Mouse (Mus musculus): ENCODE data around the gene Patz1. TPM values are rescaled to one million over a fixed set of nuclear protein-coding genes. Genes with fewer than 3 reads are reported as not detected.

Gene Patz1
- polyA plus RNA-seq, 1 experiment from 2014 or later, result 47.6 TPM

DNA sequence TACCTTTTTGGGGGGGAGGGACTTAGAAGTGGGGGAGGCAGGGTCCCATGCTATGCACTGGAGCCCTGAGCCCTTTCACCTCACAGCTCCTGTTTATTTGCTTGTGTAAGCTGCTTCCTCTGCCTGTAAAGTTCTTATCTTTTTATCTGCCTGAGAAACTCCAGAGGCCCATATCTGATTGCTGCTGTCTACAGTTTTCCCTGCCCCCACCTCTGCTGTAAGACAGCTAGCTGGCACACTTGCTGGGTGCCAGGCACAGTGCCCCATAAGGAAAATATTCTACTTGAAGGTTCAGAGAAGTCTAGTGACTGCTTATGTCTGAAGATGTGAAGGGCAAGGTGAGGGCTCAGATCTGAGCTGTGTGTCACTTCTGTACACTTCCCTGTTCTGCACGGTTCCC is 24.6 kb downstream of the Patz1 start:
- ATAC-seq (ENCODE audit: low FRiP score) (no peak), DNase-seq (ENCODE audit: low spot score) (no peak)
- Histone ChIP-seq H3K4me1 (replicated peaks; ENCODE audit: control insufficient read depth, insufficient read depth, low read length) (no peaks in the 10 kb centered on the region), H3K9ac (no peak overlapping the region), H3K4me3 (replicated peaks; ENCODE audit: low read length) (no peak overlapping the region), H3K36me3 (replicated peaks; ENCODE audit: control insufficient read depth, insufficient read depth) (peaks cover 39% of the 10 kb centered on the region), H3K9me3 (ENCODE audit: control insufficient read depth, low read length) (no peaks in the 10 kb centered on the region), H3K27ac (no peak overlapping the region), H3K27me3 (ENCODE audit: control insufficient read depth, insufficient read depth, low read length) (no peaks in the 10 kb centered on the region), H3K4me2 (replicated peaks) (no peak overlapping the region)
- 100% methylated on average over 1 of the region's 1 CpGs for WGBS

DNA sequence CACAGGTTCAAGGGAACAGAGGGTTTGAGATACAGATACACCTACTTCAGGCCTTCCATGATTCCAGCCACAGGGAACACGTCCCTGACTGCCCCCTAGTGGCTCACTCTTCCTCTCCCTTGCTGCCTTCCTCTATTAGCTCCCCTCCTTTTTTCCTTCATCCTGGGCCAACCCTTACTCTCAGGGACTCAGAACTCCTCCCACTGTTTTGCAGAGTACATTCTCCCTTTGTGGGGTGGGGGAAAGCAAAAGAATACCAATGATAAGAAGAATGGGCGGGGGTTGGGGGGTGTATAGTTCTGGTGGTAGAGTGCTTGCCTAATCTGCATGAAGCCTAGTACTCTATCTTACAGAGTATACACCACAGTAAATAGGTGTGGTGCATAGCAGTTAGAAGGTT is 25.5 kb downstream of the Patz1 start:
- H3K36me3 ChIP-seq (replicated peaks; ENCODE audit: control insufficient read depth, insufficient read depth), result peaks cover 30% of the 10 kb centered on the region
- no peak overlapping the region for H3K4me2 ChIP-seq (replicated peaks)
- H3K4me1 ChIP-seq (replicated peaks; ENCODE audit: control insufficient read depth, insufficient read depth, low read length), result no peaks in the 10 kb centered on the region
- no peak overlapping the region for H3K9ac ChIP-seq
- H3K27me3 ChIP-seq (ENCODE audit: control insufficient read depth, insufficient read depth, low read length), result no peaks in the 10 kb centered on the region
- no peak overlapping the region for H3K27ac ChIP-seq
- 21% methylated on average over 2 of the region's 2 CpGs for WGBS
- DNase-seq (ENCODE audit: low spot score) (no peak), ATAC-seq (ENCODE audit: low FRiP score) (peak; percentile 56; the same call in 1 of the 2 replicates)
- no peaks in the 10 kb centered on the region for H3K9me3 ChIP-seq (ENCODE audit: control insufficient read depth, low read length)
- no peak overlapping the region for H3K4me3 ChIP-seq (replicated peaks; ENCODE audit: low read length)

DNA sequence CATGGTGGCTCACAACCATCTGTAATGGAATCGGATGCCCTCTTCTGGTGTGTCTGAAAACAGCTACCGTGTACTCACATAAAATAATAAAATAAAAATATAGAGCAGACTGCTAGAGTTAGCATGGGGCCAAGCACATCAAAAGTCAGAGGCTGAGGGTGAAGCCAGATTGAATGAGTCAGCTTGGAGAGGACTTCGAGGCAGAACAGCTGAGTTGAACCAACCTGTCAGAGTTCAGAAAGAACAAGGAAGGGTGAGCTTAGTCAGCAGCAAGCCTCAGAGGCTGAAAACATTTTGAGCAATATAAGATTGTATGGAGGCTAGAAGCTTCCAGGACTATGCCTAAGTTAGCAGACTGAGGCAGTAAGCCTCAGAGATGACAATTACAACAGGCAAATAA is 29.6 kb downstream of the Patz1 start:
- DNase-seq (ENCODE audit: low spot score) (no peak), ATAC-seq (ENCODE audit: low FRiP score) (no peak)
- Histone ChIP-seq H3K4me2 (replicated peaks) (no peak overlapping the region), H3K36me3 (replicated peaks; ENCODE audit: control insufficient read depth, insufficient read depth) (no peaks in the 10 kb centered on the region; the same call in none of the 2 replicates), H3K4me3 (replicated peaks; ENCODE audit: low read length) (no peak overlapping the region), H3K9me3 (ENCODE audit: control insufficient read depth, low read length) (no peaks in the 10 kb centered on the region), H3K4me1 (replicated peaks; ENCODE audit: control insufficient read depth, insufficient read depth, low read length) (no peaks in the 10 kb centered on the region), H3K9ac (no peak overlapping the region), H3K27me3 (ENCODE audit: control insufficient read depth, insufficient read depth, low read length) (no peaks in the 10 kb centered on the region), H3K27ac (no peak overlapping the region)
- 91% methylated on average over 3 of the region's 3 CpGs for WGBS

DNA sequence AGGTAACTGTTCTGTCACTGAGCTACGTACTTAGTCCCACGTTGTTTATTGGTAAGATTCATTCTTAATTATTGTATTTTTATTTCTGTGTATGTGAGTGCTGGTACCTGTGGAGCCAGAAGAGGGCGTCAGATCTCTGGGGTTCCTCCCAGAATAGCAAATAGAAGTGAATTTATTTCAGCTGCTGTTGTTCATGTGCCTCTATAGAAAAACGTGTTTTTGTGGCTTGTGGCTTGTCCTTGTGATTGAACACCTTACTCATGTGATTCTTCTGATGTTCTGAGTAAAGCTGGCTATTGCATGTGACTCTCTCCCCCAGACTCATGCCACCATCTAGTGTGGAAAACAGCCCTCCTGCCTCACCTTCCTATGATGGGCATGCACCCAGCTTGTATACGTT is 39.6 kb downstream of the Patz1 start:
- H3K27me3 ChIP-seq (ENCODE audit: control insufficient read depth, insufficient read depth, low read length), result no peaks in the 10 kb centered on the region; the same call in 1 of the 2 replicates
- H3K27ac ChIP-seq, result no peak overlapping the region
- peaks cover under 1% of the 10 kb centered on the region; the same call in 1 of the 2 replicates for H3K36me3 ChIP-seq (replicated peaks; ENCODE audit: control insufficient read depth, insufficient read depth)
- no peak overlapping the region for H3K9ac ChIP-seq
- ATAC-seq (ENCODE audit: low FRiP score) (no peak), DNase-seq (ENCODE audit: low spot score) (no peak)
- 80% methylated on average over 5 of the region's 5 CpGs for WGBS
- H3K4me2 ChIP-seq (replicated peaks), result no peak overlapping the region
- H3K4me3 ChIP-seq (replicated peaks; ENCODE audit: low read length), result no peak overlapping the region
- H3K9me3 ChIP-seq (ENCODE audit: control insufficient read depth, low read length), result no peaks in the 10 kb centered on the region
- H3K4me1 ChIP-seq (replicated peaks; ENCODE audit: control insufficient read depth, insufficient read depth, low read length), result peaks cover 12% of the 10 kb centered on the region

DNA sequence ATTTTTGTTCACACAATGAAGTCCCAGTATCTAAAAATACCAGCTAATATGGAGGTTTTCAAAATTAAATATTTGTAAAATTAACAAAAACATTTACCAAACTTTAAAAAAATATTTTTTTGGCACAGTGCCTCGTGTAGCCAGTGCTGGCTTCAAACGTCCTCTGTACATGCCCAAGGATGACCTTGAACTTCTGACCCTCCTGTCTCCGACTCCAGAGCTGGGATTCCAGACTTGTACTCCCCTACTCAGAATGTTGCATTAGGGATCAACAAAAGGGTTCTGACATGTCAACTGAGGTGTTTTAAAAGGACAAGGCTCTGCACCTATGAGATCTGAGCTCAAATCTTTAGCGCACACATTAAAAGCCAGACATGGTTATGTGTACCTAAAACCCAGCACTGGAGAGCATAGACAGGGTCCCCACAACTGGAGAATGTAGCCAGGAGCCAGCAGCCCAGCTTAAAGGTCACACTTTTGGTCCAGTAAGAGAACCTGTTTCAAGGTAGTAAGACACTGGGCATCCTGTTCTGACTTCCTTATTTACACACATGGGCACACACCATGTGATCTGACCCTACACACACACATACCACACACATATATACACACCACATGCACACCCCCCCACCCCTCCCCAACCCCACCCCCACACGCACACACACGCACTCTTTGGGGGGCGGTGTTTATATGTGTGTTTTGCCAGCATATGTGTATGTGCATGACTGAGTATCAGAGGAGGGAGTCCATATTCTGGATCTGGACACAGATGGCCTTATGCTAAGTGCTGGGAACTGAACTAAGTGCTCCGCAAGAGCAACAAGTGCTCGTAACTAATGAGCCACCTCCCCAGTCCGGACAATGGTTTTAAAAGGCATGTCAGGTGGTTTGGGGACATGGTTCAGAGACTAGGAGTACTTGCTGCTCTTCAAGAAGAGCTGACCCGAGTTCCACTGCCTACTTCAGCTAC is 40.4 kb downstream of the Patz1 start:
- no peaks in the 10 kb centered on the region; the same call in 1 of the 2 replicates for H3K27me3 ChIP-seq (ENCODE audit: control insufficient read depth, insufficient read depth, low read length)
- H3K36me3 ChIP-seq (replicated peaks; ENCODE audit: control insufficient read depth, insufficient read depth), result peaks cover 6% of the 10 kb centered on the region; the same call in 1 of the 2 replicates
- H3K27ac ChIP-seq, result no peak overlapping the region
- no peak overlapping the region for H3K4me2 ChIP-seq (replicated peaks)
- DNase-seq (ENCODE audit: low spot score), result no peak
- H3K4me3 ChIP-seq (replicated peaks; ENCODE audit: low read length), result no peak overlapping the region
- peaks cover 12% of the 10 kb centered on the region for H3K4me1 ChIP-seq (replicated peaks; ENCODE audit: control insufficient read depth, insufficient read depth, low read length)
- H3K9ac ChIP-seq, result no peak overlapping the region
- 79% methylated on average over 11 of the region's 11 CpGs for WGBS
- ATAC-seq (ENCODE audit: low FRiP score), result no peak
- no peaks in the 10 kb centered on the region for H3K9me3 ChIP-seq (ENCODE audit: control insufficient read depth, low read length)

DNA sequence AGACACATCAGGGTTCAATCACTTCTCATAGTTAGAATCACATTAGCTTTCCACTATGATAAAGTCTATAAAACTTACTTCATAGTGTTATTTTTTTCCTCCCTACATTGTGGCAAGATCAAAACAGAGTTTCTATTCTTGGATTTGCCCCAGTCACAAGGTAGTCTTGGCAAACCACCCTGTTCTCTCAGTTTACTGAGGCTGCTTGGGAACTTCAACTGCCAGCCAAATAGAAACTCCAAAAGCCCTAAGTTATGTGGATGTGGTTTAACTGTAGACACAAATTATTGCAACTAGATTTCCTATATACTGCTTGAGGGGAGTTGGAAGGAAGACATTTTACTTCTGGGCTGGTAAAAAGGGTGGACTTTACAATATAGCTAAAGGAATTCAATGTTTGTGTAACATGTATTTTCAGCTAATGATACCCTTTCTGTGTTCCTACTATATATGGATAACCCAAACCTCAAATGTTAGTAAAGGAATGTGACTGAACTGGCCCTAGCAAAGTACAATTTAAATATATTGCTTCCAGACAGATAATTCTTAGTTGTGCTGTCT is 41.3 kb downstream of the Patz1 start, which contains the start of gene Pik3ip1:
Gene Pik3ip1 (plus strand): TSS at position 511 of the 561 bp plus-strand sequence.
- Histone ChIP-seq H3K4me1 (replicated peaks; ENCODE audit: control insufficient read depth, insufficient read depth, low read length) (peaks cover 12% of the 10 kb centered on the region), H3K9ac (peak within 1 kb of the TSS; percentile 63), H3K4me2 (replicated peaks) (peak within 1 kb of the TSS; percentile 100), H3K27me3 (ENCODE audit: control insufficient read depth, insufficient read depth, low read length) (no peaks in the 10 kb centered on the region; the same call in 1 of the 2 replicates), H3K36me3 (replicated peaks; ENCODE audit: control insufficient read depth, insufficient read depth) (peaks cover 10% of the 10 kb centered on the region; the same call in 1 of the 2 replicates), H3K27ac (peak within 1 kb of the TSS; percentile 70), H3K4me3 (replicated peaks; ENCODE audit: low read length) (peak within 1 kb of the TSS; percentile 68), H3K9me3 (ENCODE audit: control insufficient read depth, low read length) (no peaks in the 10 kb centered on the region)
- DNase-seq (ENCODE audit: low spot score) (no peak), ATAC-seq (ENCODE audit: low FRiP score) (no peak)

DNA sequence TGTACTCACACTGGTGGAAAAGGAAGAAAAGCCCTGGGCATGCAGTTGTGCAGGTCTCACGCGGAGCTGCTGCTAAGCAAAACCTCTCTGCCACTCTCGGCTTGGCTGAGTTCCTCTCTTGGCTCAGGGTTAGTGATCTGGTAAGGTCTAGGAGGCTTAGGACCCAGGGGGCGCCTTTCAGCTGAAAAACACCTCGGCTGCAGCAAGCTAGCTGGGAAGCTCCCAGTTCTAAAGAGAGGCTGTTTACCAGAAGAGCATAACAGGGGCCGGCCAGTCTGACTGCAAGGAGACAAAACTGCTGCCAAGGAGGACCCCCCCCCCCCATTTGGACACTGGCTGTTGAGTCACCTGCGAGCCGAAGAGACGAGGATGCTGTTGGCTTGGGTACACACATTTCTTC is 41.9 kb downstream of the Patz1 start:
- H3K9ac ChIP-seq, result peak overlapping the region; percentile 63
- ATAC-seq (ENCODE audit: low FRiP score) (peak; percentile 54), DNase-seq (ENCODE audit: low spot score) (peak; percentile 82)
- 0% methylated on average over 9 of the region's 9 CpGs for WGBS
- H3K27me3 ChIP-seq (ENCODE audit: control insufficient read depth, insufficient read depth, low read length), result no peaks in the 10 kb centered on the region; the same call in 1 of the 2 replicates
- H3K4me2 ChIP-seq (replicated peaks), result peak overlapping the region; percentile 100
- H3K36me3 ChIP-seq (replicated peaks; ENCODE audit: control insufficient read depth, insufficient read depth), result peaks cover 10% of the 10 kb centered on the region; the same call in 1 of the 2 replicates
- peaks cover 12% of the 10 kb centered on the region for H3K4me1 ChIP-seq (replicated peaks; ENCODE audit: control insufficient read depth, insufficient read depth, low read length)
- peak overlapping the region; percentile 68 for H3K4me3 ChIP-seq (replicated peaks; ENCODE audit: low read length)
- H3K9me3 ChIP-seq (ENCODE audit: control insufficient read depth, low read length), result no peaks in the 10 kb centered on the region
- H3K27ac ChIP-seq, result peak overlapping the region; percentile 70

DNA sequence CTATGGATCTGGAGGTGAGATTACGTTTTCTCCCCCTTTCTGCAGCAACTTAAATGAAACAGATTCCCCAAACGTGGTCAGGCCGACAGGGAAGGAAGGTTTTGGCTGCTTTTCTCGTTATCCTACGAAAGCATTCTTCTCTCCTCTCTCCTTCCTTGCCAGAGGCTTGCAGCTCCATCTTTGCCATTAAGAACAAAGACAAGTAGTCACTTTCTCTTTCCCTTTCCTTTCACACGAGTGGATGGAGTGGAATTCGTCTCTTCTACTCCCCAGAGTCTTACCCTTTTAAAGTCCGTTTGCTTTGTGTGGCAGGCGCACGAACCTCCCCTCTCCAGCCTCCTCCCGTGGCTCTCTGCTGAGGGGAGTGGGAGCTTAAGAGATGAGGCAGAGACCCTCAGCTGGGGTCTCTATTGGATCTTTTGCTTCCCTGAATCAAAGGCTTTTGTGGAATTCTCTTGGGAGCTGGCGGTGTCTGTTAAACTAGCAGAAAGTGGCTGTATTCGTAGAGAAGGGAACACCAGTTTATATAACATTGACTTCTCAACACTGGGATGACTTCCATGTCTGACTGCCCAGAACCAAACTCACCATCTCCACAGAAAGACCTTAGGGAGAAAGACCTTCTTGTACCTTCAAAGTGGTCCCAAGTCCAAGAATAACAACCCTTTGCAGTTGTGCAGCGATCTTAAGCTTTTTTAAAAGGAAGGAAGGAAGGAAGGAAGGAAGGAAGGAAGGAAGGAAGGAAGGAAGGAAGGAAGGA is 42.5 kb downstream of the Patz1 start:
- 5% methylated on average over 14 of the region's 14 CpGs for WGBS
- H3K4me1 ChIP-seq (replicated peaks; ENCODE audit: control insufficient read depth, insufficient read depth, low read length), result peaks cover 12% of the 10 kb centered on the region
- H3K9me3 ChIP-seq (ENCODE audit: control insufficient read depth, low read length), result no peaks in the 10 kb centered on the region
- H3K4me3 ChIP-seq (replicated peaks; ENCODE audit: low read length), result peak overlapping the region; percentile 68
- peak overlapping the region; percentile 63 for H3K9ac ChIP-seq
- no peaks in the 10 kb centered on the region; the same call in 1 of the 2 replicates for H3K27me3 ChIP-seq (ENCODE audit: control insufficient read depth, insufficient read depth, low read length)
- peak overlapping the region; percentile 70 for H3K27ac ChIP-seq
- peak overlapping the region; percentile 100 for H3K4me2 ChIP-seq (replicated peaks)
- H3K36me3 ChIP-seq (replicated peaks; ENCODE audit: control insufficient read depth, insufficient read depth), result peaks cover 10% of the 10 kb centered on the region; the same call in 1 of the 2 replicates
- DNase-seq (ENCODE audit: low spot score) (peak; percentile 47), ATAC-seq (ENCODE audit: low FRiP score) (no peak)
